Mouse (Mus musculus): Measurements from ENCODE around the gene Enpp5. TPM values are rescaled to one million over a fixed set of nuclear protein-coding genes. Genes with fewer than 3 reads are reported as not detected.
A peak's percentile ranks its signal among the peaks of the same experiment; 100 is the strongest.

The Enpp5 gene
- total RNA-seq (2021) = 10 to 100 TPM in 1 of 2 experiments, 1 to 10 TPM in 1; 9.0 to 10.3 TPM
- long read RNA-seq, experiment 1, partial matches to known transcripts = 12 of 18 reads
- long read RNA-seq, experiment 1, other reads (novel, unspliced or antisense) = 0 of 18 reads
- long read RNA-seq, experiment 2, partial matches to known transcripts = 13 of 16 reads
- long read RNA-seq, experiment 2, other reads (novel, unspliced or antisense) = 1 of 16 reads

DNA sequence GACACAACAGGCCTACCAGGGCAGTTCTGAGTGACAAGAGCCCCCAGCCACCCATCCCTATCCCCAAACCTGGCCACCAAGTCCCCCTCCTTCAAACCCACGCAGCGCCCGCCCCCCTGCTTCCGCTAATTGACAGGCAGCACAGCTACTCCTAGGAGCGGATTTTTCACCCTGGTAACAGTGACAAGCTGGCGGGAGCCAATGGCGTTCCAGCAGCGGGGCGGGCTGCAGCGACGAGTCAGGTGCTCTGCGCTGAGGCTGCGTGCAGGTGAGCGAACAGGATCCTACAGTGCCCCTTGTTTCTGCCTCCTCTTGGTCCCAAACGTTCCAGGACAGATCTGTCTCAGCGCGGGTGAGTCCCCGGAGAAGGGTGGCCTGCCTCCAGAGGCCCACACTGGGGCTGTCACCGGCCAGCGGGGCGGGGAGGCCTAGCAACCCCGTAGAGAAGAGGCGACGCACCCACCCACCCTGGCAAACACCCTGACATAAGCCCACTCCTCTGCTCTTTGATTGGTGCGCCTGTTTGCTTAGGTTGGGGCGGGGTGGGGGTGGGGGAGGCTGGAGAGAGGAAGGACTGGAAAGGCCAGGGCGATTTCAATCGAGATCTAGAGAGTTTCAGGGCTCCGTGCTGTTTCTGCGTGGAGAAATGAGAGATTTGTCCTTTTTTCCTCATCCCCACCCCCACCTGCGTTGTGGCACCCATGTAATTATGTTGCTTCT lies at the start of gene Enpp5:
Gene Enpp5, plus strand, starts transcription at position 183 of the 720 bp plus-strand sequence.
- intact Hi-C loops (cut with DNase I) = loop anchor here (5.0 kb wide), 1 partner anchor 179 kb away; no protein-coding TSS in a partner anchor

DNA sequence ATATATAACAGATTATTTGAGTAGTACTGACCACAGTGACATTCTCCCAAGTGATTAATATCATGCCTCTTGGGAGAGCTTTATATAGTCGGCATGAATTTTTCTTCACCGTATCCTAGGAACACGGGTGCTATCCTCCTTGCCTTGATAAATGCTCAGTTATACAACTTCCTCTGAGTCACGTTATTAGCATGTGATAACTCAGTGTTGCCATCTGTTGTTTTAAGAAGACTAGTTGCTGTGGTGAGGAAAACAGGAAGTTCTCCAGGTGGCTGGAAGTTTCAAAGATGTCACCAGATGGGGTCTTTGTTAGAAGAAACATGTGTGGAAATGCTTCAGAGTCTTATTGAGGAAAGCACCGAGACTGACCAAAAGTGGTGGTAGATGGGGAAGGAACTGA lies 49.0 kb upstream of the Enpp5 start:
- intact Hi-C loops (cut with DNase I) = loop anchor here (5.0 to 10.0 kb wide), 2 partner anchors 82 to 235 kb away; no protein-coding TSS in a partner anchor
- no peak for DNase-seq

More for the DNA sequence above, at the start of gene Enpp5:
- peak; percentile 73 to 82 for DNase-seq

- intact Hi-C loops (cut with DNase I) = loop anchor here (5.0 to 10.0 kb wide), 2 partner anchors 84 to 236 kb away; no protein-coding TSS in a partner anchor
- DNase-seq = peak; percentile 23 to 29
Observed at GRCm38 (mm10) chr17:44030776-44031587, 47.6 kb upstream of the Enpp5 start.

DNA sequence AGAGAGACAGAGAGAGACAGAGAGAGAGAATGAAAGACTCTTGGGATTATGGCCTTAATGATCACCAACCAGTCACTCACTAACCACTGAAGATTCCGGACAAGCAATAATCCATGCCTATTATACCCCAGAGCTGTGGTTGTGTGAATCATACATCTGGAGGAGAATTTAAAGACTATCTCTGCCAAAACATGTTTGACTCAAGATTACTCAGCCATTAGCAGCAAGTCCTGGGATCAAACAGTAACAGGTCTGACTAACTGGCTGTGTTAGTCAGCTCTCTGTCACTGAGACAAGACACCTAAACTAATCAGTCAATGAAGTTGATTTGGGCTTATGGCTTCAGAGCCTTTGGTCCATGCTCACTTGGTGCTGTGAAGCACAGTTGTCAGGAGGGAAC lies 43.6 kb upstream of the Enpp5 start:
- intact Hi-C loops (cut with DNase I) = loop anchor here (5.0 to 10.0 kb wide), 2 partner anchors 240 to 333 kb away; no protein-coding TSS in a partner anchor
- DNase-seq = no peak

DNA sequence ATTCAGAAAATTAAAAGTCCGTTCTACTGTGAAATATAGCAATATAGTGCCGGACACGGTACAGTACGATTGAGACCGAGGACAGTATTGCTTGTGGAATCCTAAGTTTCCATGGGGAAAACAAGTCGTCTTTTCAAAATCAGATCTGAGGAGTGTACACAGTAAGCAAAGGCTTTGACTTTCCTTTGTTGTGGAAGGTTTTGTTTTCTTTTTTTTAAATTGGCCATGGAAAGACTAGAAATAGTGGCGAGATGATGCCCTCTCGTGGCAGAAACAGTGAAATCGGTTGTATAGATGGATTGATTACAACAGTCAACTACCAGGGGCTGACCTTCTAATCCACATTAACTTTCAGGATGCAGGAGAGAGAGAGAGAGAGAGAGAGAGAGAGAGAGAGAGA lies 40.0 kb upstream of the Enpp5 start:
- intact Hi-C loops (cut with DNase I) = loop anchor here (2.0 to 10.0 kb wide), 3 partner anchors 154 to 336 kb away; no protein-coding TSS in a partner anchor
- peak; percentile 37 to 52 for DNase-seq

- intact Hi-C loops (cut with DNase I) = no loop called here
- no peak for DNase-seq
Observed at GRCm38 (mm10) chr17:44040449-44040848, 38.2 kb upstream of the Enpp5 start.

GRCm38 (mm10) chr17:44042301-44042700 lies 36.3 kb upstream of the Enpp5 start:
- intact Hi-C loops (cut with DNase I) = no loop called here
- no peak for DNase-seq

DNA sequence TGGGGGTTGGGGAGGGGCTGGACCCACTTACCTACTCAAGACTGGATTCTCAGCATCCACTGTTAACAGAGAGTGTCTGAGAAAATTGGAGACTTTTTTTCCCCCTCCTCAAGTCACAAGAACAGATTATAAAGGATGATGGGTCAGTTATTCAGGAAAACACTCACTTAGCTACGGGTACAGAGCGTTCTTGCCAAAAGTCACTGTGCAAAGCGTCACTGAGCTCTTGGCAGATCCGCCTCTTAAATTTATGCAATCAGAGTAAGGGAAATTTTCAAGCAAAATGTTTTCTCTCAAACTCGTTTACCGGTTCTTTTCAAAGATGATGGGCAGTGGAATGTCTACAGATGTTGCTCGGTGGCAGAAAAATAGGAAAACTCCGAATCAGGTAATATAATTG lies 35.8 kb upstream of the Enpp5 start:
- DNase-seq = no peak
- intact Hi-C loops (cut with DNase I) = no loop called here

GRCm38 (mm10) chr17:44053427-44053826 lies 25.2 kb upstream of the Enpp5 start:
- intact Hi-C loops (cut with DNase I) = no loop called here
- no peak for DNase-seq

DNA sequence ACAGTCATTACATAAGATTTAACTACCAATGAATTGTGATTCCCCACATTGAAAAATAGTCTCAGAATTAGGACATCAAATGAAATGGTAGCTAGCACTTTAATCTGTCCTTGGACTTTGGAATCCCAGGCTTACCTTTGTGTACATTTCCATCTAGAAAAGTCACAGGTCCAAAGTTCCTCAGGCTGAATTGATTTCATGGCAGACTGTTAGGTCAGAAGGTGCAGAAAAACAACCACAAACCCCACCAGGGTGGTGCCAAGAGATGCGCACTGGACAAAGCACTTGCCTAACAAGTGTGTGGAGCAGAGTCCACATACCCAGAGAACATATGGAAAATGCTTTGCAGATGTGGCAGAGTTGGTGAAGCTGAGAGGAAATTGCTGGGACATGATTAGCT lies 21.5 kb upstream of the Enpp5 start:
- intact Hi-C loops (cut with DNase I) = no loop called here
- no peak for DNase-seq

DNA sequence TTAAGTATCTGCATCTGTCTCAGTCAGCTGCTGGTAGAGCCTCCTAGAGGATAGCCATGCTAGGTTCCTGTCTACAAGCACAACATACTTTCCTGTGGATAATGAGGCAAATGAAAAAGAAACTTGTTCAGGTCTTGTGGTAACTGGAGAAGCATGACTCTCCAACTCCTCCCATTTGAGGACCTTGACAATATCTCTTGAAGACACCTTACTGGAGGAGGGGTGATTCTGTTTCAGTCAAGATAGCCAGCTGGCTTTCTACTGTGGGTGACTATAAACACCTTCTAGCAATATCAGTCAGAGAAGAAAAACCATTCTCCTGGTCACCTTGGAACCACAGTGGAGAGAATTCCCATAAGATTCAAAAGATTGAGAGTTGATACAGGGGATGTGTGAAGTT lies 20.5 kb upstream of the Enpp5 start:
- DNase-seq = no peak
- intact Hi-C loops (cut with DNase I) = no loop called here

- no peak for DNase-seq
- intact Hi-C loops (cut with DNase I) = no loop called here
Observed at GRCm38 (mm10) chr17:44060781-44061180, 17.8 kb upstream of the Enpp5 start.

DNA sequence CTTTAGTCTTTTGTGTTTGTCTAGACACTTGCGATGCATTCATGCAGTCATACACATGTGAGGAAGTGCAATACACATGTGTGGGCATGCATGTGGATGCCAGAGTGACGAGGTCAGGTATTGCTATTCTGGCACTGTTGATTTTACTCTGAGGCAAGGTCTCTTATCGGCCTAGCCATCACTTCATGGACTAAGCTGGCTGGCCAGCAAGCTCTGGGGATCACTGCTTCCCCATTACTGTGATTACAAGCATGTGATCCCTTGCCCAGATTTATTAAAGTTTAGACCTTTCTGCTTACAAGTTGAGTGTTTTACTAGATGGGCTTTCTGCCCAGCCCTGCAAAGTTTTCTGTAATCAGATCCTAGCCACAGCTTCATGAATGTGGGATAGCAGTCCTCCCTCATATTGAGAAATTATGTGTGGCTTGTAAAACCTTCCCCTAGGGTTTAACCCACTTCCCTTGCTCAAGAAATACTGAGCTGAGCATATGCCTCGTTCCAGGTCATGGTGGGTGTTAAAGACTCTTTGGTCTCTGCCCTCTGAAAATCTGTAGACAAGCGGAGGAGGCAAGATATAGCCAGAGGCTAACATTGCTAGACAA lies 17.2 kb upstream of the Enpp5 start:
- intact Hi-C loops (cut with DNase I) = no loop called here
- DNase-seq = no peak

GRCm38 (mm10) chr17:44068876-44069275 lies 9.7 kb upstream of the Enpp5 start:
- no peak for DNase-seq
- intact Hi-C loops (cut with DNase I) = no loop called here

GRCm38 (mm10) chr17:44071680-44072079 lies 6.9 kb upstream of the Enpp5 start:
- intact Hi-C loops (cut with DNase I) = no loop called here
- DNase-seq = no peak

DNA sequence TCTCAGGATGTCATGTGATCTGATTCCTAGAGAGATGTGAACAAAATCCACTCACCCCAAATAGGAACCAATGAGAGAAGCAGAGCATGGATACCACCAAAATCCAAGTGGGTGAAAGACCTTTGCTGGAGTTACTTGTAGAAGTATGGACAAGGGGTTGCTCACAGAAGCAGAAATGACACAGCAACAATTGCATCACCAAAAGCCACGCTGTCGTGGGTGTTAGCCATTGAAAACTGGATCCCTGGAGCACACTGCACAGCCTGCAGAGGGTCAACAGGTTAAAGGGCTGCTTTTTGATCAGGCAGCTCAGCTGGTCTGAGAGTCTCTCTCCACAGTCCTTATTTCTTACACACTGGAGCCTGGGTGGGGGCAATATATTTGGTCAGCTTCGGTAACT lies 3.0 kb upstream of the Enpp5 start:
- intact Hi-C loops (cut with DNase I) = loop anchor here (5.0 kb wide), 1 partner anchor 182 kb away; no protein-coding TSS in a partner anchor
- no peak for DNase-seq

DNA sequence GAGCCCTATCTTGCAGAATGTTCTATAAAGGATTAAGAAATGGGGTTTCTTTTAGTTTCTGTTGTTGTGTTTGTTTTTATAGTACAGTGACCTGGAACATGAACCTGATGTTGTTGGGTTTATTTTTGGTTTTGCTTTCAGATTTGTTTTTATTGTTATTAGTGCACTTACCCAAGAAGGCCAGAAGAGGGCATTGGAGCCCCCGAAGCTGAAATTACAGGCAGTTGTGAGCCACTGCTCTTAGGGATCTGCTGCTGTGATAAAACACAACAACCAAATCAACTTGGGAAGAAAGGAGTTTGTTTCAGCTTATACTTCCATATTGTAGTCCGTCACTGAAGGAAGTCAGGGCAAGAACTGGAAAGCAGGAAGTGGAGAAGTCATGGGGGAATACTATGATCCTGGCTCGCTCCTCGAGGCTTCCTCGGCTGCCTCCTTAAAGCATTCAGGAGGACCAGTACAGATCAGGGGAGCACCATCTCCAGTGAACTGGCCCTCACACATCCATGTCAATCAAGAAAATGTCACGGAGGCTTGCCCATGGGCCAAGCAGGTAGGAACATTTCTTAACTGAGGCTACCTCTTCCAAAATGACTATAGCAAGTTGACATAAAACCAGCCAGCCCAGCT lies 2.4 kb upstream of the Enpp5 start:
- peak; percentile 25 for DNase-seq
- intact Hi-C loops (cut with DNase I) = loop anchor here (1.0 to 5.0 kb wide), 3 partner anchors 29 to 181 kb away; partner anchors contain the start of gene Enpp4

DNA sequence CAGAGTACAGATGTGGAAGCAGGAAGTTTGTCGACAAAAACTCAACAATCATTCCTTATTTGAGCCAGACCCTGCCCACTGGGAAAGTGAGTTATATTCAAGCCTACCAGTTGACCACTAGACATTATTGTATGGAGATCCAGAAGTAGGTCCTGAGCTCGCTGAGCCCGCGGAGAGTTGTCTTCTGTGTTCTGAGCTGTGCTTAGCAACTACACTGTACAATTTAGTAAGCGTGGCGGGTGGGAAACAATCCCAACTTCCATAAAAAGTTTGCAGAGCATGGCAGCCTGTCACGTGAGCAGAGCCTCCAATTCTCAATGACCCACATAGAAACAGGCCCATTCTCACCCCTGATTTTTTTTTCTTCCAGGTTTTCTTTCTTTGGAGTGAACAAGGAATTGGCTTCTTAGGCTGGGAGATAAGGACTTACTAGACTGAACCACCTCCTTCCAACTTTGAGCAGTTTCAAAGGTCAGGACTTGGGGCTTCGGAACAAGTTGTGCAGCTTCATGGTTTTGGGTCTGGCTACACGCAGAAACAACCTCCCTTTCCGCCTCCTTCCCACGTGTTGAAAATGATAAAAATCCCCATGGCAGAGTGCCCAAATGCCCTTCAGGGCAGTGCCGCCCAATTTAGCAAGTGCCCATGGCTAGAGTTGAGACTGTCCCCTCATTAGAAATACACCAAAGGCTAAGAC lies 1.3 kb upstream of the Enpp5 start:
- intact Hi-C loops (cut with DNase I) = loop anchor here (2.0 to 5.0 kb wide), 2 partner anchors 28 to 180 kb away; partner anchors contain the start of gene Enpp4
- peak in 1 of 2 experiments; percentile 5 for DNase-seq

DNA sequence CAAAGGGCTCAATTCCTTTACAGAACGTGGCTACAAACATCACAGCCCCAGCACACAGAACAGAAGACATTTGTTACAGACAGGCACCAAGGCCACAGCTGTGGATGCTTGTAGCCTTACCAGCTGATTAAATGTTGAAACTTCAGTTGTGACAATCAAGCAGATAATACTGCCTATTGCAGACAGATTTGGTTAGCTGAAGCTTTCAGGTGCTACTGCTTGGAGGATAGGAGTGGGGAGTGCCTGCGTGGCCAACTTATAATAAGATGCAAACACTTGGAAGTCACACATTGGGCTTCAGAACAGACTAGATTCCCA lies 811 bp upstream of the Enpp5 start:
- intact Hi-C loops (cut with DNase I) = loop anchor here (2.0 to 5.0 kb wide), 2 partner anchors 27 to 179 kb away; partner anchors contain the start of gene Enpp4
- DNase-seq = no peak
